Mouse (Mus musculus) frontal cortex, postnatal 36 days (tissue): ENCODE data around the gene Chrm3.

ENCODE experiments used
- DNase-seq, 2 experiments: peaks; one replicate each; pipeline ENCODE4 v3.0.0; 2022; ENCODE audit warnings: low spot score in 2 of 2

Gene Chrm3

DNA sequence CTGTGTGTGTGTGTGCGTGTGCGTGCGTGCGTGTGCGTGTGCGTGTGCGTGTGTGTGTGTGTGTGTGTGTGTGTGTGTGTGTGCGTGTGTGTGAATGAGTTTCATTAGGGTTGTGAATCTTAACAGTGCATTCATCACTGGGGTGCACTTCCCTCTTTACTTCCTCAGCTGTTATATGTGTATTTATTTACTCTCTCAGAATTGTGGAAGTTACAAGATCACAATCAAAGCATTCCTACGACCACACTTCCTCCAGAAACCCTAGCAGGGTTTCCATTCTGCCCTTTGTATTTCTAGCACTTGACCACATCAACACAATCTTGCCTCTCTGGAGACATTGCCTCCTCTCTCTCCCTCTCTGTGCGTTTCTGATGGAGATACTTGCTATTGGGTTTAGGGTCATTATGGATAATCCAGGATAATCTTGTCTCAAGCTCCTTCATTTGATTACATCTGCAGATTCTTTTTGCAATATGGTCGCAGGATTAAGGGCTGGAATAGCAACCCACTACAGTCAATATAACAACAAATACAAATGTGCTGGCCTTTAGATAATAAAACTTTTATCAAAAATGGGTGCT is 465.5 kb downstream of the Chrm3 start:
- DNase-seq = no peak

- no peak for DNase-seq
These were observed 469.6 kb downstream of the Chrm3 start for GRCm38 (mm10) chr13:9891088-9891487.

DNA sequence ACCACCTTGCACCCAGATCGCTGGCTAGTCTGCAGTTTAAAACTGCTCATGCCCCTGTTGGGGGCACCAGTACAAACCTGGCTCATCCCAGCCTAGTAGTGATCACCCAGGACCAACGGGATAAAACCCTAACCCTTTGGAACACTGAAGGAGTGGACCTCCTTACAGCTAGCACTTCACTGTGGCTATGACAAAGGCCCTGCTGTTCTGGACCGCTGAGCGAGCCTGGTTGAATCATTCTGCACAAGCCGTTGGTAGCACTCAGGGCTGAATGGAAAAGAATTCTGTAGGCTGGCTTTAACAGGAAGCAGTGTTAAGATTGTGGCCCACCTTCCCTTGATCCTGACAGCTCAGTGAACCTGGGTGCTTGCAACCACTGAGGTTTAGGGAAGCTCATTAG is 470.2 kb downstream of the Chrm3 start:
- no peak for DNase-seq

GRCm38 (mm10) chr13:9889954-9890353 is 470.7 kb downstream of the Chrm3 start:
- no peak for DNase-seq

DNA sequence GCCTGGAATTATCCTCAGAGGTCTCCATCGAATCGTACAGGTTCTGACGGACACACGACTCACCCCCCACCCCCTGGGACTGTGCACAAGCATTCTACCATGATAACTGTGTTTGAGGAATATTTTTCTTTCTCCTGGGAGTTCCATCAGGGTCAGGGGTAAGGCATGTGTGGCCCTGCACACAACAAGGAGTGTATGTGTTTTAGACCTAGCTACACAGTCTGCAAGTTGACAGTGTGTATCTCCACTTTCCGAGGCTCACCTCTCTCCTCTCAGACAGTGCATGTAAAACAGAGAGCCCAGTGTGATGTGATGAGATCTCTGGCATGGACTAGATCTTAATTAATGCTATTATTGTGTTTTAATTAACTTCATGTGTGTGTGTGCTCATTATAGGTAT is 472.4 kb downstream of the Chrm3 start:
- no peak for DNase-seq

DNA sequence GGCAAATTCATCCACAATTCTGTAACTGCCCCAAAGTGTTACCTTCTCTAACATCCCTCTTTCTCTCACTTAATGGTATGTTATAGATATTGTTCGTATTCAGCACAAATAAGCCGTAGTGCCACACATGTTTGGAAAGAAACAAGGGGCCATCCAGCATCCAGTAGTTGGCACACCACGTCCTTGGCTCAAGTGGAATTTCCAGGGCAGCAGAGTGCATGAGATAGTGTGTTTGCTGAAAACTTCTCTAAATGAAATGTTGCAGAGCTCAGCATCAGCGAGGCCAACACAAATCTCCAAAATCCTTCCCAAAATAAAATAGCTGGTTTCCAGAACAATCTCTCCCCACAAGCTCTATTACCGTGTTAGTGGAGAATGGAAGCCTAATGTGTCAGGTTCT is 473.4 kb downstream of the Chrm3 start:
- DNase-seq = no peak

DNA sequence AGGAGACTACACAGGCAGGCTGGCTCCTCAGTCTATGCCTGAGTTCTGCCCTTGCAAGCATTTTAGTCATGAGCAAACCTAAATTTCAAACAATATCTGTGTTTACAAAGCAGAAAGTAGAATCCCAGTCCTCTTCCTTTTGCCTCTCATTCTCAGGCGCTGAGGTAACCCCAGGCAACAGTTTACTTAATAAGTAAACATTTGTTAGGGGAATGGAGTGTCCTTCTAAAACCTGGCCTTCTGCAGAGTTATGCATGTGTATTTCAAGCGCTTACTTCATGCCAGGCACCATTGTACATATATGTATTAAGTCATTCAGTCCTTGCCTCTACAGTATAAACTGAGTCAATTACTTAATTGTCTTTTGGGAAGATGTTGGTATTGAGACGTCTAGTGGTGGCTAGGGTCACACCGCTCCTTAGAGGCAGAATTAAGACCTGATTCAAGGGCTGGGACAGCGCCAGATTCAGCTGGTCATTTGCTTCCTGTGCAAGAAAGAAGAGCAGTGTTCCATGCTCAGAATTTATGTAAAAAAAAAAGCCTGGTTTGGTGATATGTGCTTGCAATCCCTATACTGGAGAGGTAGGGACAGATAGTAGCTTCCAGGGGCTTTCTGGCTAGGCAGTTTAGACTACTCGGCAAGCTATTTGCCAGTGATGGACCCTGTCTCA is 474.0 kb downstream of the Chrm3 start:
- no peak for DNase-seq

GRCm38 (mm10) chr13:9882362-9883282 is 478.0 kb downstream of the Chrm3 start:
- peak; percentile 61 to 88 for DNase-seq

DNA sequence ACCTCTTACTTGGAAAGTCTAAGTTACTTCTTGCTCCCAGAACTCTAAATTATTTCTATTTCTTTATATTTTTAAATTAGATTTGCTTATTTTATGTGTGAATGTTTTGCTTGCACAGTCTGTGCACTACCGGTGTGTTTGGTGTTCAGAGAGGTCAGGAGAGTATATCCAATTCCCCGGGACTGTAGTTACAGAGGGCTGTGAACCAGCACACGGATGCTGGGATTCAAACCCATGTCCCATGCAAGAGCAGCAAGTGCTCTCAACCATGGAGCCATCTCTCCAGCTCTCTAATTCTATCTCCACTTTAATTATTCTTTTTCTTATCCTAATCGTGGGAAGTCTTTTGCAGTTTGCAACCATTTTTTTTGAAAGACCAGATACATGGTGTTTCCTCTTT is 478.7 kb downstream of the Chrm3 start:
- no peak for DNase-seq

- DNase-seq = no peak
These were observed 480.2 kb downstream of the Chrm3 start for GRCm38 (mm10) chr13:9880401-9880800.

DNA sequence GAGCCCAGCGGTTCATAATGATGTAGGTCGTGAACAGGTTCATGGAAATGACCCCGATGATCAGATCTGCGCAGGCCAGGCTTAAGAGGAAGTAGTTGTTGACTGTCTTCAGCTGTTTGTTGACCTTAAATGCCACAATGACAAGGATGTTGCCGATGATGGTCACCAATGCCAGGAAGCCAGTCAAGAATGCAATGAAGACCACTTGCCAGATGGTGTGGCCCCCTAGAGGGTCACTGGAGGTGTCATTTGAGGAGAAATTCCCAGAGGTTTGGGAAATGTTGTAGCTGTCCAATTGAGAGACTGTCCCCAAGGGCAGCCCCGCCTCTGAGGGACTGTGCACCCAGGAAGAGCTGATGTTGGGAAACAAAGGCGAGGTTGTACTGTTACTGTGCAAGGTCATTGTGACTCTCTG is 482.0 kb downstream of the Chrm3 start:
- no peak for DNase-seq

DNA sequence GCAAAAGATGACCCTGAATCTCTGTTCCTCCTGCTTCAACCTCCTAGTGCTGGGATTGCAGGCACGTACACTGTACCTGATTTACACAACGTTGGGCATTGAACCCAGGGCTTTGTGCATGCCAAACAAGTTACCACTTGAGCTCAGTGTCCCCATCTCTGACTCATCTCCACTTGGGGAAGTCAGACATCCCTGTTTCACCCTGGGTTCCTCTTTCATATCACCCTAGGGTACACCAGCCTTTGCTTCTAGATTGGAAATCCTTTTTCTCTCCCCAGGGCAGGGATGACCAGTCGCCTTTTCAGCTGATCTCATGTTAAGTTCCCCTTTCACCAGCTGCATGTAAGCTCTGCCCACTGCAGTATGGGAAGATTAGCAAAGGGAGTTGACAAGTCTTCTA is 487.3 kb downstream of the Chrm3 start:
- DNase-seq = no peak

DNA sequence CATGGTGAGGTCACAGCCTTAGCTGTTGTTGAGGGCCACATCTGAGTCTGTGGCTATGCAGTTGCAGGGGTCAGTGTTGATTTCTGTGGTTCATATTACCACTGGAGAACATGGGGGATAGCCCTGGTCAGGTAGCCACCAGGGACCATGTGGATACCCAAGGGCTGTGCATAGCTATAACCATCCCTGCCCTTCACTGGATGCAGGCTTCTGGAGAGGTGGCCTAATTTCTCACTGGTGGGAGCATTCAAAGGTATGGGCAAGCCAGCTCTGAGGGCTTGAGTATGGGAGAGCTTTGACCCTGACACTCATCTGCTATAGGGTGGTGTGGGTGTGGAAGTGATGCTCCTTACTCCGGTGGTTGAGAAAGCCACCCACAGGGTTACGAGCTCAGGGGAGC is 494.5 kb downstream of the Chrm3 start:
- no peak for DNase-seq

- no peak for DNase-seq
These were observed 513.1 kb downstream of the Chrm3 start for GRCm38 (mm10) chr13:9847515-9847914.

DNA sequence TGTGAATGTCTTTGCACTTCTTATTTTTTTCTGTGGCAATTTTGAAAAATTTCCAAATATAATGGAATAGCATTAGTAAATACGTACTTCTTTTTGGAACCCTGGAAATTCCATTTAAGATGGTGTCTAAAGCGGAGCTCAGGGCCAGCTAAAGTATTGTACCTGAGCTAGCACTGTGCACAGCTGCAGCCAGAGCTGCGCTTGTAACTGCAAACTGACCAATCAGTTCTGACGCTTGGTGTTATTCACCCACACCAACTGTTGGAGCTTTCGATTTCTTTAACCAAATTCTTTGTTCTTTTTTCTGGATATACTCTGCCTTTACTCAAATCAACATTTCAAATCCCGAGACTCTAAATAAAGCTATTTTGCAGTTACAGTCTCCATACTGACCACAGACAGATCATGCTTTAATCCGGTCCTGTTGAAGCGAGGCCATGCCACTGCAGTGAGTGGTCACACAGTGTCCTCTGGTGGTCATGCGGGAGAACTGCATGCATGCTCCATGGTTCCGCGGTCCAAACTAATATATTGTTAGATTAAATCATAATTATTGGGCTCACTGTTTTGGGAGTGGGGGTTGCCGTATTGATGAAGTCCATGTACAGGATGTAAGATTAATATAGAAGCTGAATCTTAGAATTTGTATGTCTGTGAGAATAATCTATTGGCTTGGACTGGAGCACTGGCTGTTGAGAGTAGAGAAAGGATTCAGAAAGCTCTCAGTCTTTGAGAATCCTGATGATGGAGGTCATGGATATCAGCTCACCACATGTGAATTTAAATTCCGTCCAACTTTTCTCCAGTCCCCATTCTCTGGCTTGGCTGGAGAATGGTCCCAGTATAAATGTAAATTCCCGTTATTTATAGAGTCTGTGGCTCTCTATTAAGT is 513.9 kb downstream of the Chrm3 start:
- DNase-seq = peak; percentile 53 to 71

DNA sequence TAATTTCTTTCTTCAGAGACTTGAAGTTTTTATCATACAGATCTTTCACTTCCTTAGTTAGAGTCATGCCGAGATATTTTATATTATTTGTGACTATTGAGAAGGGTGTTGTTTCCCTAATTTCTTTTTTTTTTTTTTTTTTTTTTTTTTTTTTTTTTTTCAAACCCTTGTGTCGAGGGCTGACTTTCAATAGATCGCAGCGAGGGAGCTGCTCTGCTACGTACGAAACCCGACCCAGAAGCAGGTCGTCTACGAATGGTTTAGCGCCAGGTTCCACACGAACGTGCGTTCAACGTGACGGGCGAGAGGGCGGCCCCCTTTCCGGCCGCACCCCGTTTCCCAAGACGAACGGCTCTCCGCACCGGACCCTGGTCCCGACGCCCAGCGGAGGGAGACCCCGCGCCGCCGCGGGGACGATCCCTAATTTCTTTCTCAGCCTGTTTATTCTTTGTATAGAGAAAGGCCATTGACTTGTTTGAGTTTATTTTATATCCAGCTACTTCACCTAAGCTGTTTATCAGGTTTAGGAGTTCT is 526.4 kb downstream of the Chrm3 start:
- peak; percentile 46 to 60 for DNase-seq

- no peak for DNase-seq
These were observed 534.4 kb downstream of the Chrm3 start for GRCm38 (mm10) chr13:9826227-9826626.
